Mouse (Mus musculus): ENCODE results near the gene Hist1h2ab. TPM values are rescaled to one million over a fixed set of nuclear protein-coding genes. Genes with fewer than 3 reads are reported as not detected.
"Not testable (repeated sequence)": the region's sequence is repeated elsewhere in the genome, so short reads cannot be mapped to it uniquely, and the experiment has no call there.

The Hist1h2ab gene
- polyA plus RNA-seq, 1 experiment = 17.9 TPM

DNA sequence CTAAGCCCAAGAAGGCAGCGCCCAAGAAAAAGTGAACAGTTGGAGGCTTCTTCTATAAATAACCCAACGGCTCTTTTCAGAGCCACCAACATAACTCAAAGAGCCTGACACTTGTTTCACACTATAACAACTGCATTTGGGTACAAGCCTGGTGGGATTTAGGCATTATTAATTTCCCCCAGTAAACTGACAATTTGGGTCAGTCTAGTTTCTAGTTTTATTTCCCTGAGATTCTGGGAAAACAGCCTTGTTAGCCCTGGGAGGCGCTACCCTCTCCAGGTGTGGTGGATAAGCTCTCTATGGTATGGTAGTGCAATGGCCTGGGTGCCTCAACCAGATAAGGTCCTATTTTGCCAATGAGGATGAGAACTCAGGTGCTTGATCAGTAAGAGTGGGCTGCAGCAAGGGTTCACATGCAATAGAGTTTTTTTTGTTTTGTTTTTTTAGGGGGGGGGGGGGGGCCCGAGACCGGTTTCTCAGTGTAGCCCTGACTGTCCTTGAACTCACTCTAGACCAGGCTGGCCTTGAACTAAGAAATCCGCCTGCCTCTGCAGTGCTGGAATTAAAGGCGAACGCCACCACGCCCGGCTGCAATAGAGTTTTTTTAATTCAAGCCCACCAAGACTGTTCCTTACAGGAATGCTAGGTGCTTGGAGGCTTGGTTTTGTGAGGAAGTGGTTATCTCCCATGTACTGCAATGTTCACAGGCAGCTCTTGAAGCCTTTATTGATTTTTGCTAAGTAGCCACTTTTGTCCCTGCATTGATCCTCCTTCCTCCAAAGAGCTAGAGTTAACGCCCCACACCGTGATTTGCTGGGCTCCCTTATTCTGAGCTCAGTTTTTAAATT is 13.6 kb downstream of the Hist1h2ab start:
- TF ChIP-seq EP300 (IDR thresholded peaks at IDR 0.05; ENCODE audit: insufficient read depth, low read depth, low read length) = no peak
- peak; percentile 42 for TF ChIP-seq POLR2A (IDR thresholded peaks at IDR 0.05; ENCODE audit: insufficient read depth, low read length)
- Histone ChIP-seq H3K4me1 (ENCODE audit: control insufficient read depth, insufficient read depth, low read length) (no peaks in the 10 kb centered on the region), H3K36me3 (ENCODE audit: control insufficient read depth, insufficient read depth, low read length, poor library complexity, severe bottlenecking) (no peaks in the 10 kb centered on the region), H3K27ac (ENCODE audit: insufficient read depth, low read length) (peak overlapping the region; percentile 84), H3K9ac (ENCODE audit: low read depth, poor library complexity, severe bottlenecking) (peak overlapping the region; percentile 97), H3K4me3 (ENCODE audit: low read depth, low read length) (peak overlapping the region; percentile 84), H3K9me3 (replicated peaks; ENCODE audit: control insufficient read depth, insufficient read depth, low read length, poor library complexity, severe bottlenecking) (no peaks in the 10 kb centered on the region), H3K27me3 (ENCODE audit: control insufficient read depth, insufficient read depth, low read length, poor library complexity, severe bottlenecking) (no peaks in the 10 kb centered on the region)

- no peak overlapping the region for H3K4me3 ChIP-seq (ENCODE audit: low read depth, low read length)
- peak overlapping the region; percentile 84 for H3K27ac ChIP-seq (ENCODE audit: insufficient read depth, low read length)
Observed at GRCm38 (mm10) chr13:23765172-23765513, 14.2 kb downstream of the Hist1h2ab start.

GRCm38 (mm10) chr13:23766772-23767171 is 15.8 kb downstream of the Hist1h2ab start:
- Histone ChIP-seq H3K27ac (ENCODE audit: insufficient read depth, low read length) (no peak overlapping the region), H3K27me3 (ENCODE audit: control insufficient read depth, insufficient read depth, low read length, poor library complexity, severe bottlenecking) (no peaks in the 10 kb centered on the region), H3K4me1 (ENCODE audit: control insufficient read depth, insufficient read depth, low read length) (no peaks in the 10 kb centered on the region), H3K36me3 (ENCODE audit: control insufficient read depth, insufficient read depth, low read length, poor library complexity, severe bottlenecking) (no peaks in the 10 kb centered on the region), H3K4me3 (ENCODE audit: low read depth, low read length) (no peak overlapping the region), H3K9me3 (replicated peaks; ENCODE audit: control insufficient read depth, insufficient read depth, low read length, poor library complexity, severe bottlenecking) (no peaks in the 10 kb centered on the region), H3K9ac (ENCODE audit: low read depth, poor library complexity, severe bottlenecking) (no peak overlapping the region)
- no peak for TF ChIP-seq POLR2A (IDR thresholded peaks at IDR 0.05; ENCODE audit: insufficient read depth, low read length)
- TF ChIP-seq CTCF (IDR thresholded peaks at IDR 0.05; ENCODE audit: low read depth, low read length) = no peak
- no peak for TF ChIP-seq EP300 (IDR thresholded peaks at IDR 0.05; ENCODE audit: insufficient read depth, low read depth, low read length)

More at GRCm38 (mm10) chr13:23765172-23765513, 14.2 kb downstream of the Hist1h2ab start:
- no peaks in the 10 kb centered on the region for H3K4me1 ChIP-seq (ENCODE audit: control insufficient read depth, insufficient read depth, low read length)
- H3K36me3 ChIP-seq (ENCODE audit: control insufficient read depth, insufficient read depth, low read length, poor library complexity, severe bottlenecking) = no peaks in the 10 kb centered on the region
- TF ChIP-seq CTCF (IDR thresholded peaks at IDR 0.05; ENCODE audit: low read depth, low read length) (no peak), POLR2A (IDR thresholded peaks at IDR 0.05; ENCODE audit: insufficient read depth, low read length) (no peak), EP300 (IDR thresholded peaks at IDR 0.05; ENCODE audit: insufficient read depth, low read depth, low read length) (no peak)
- no peaks in the 10 kb centered on the region for H3K27me3 ChIP-seq (ENCODE audit: control insufficient read depth, insufficient read depth, low read length, poor library complexity, severe bottlenecking)
- peak overlapping the region; percentile 97 for H3K9ac ChIP-seq (ENCODE audit: low read depth, poor library complexity, severe bottlenecking)
- H3K9me3 ChIP-seq (replicated peaks; ENCODE audit: control insufficient read depth, insufficient read depth, low read length, poor library complexity, severe bottlenecking) = no peaks in the 10 kb centered on the region

- Histone ChIP-seq H3K4me3 (ENCODE audit: low read depth, low read length) (no peak overlapping the region), H3K36me3 (ENCODE audit: control insufficient read depth, insufficient read depth, low read length, poor library complexity, severe bottlenecking) (no peaks in the 10 kb centered on the region), H3K27me3 (ENCODE audit: control insufficient read depth, insufficient read depth, low read length, poor library complexity, severe bottlenecking) (no peaks in the 10 kb centered on the region), H3K9ac (ENCODE audit: low read depth, poor library complexity, severe bottlenecking) (no peak overlapping the region), H3K27ac (ENCODE audit: insufficient read depth, low read length) (no peak overlapping the region), H3K4me1 (ENCODE audit: control insufficient read depth, insufficient read depth, low read length) (no peaks in the 10 kb centered on the region), H3K9me3 (replicated peaks; ENCODE audit: control insufficient read depth, insufficient read depth, low read length, poor library complexity, severe bottlenecking) (no peaks in the 10 kb centered on the region)
- no peak for TF ChIP-seq EP300 (IDR thresholded peaks at IDR 0.05; ENCODE audit: insufficient read depth, low read depth, low read length)
- no peak for TF ChIP-seq POLR2A (IDR thresholded peaks at IDR 0.05; ENCODE audit: insufficient read depth, low read length)
- TF ChIP-seq CTCF (IDR thresholded peaks at IDR 0.05; ENCODE audit: low read depth, low read length) = no peak
Observed at GRCm38 (mm10) chr13:23768834-23769397, 18.0 kb downstream of the Hist1h2ab start.

DNA sequence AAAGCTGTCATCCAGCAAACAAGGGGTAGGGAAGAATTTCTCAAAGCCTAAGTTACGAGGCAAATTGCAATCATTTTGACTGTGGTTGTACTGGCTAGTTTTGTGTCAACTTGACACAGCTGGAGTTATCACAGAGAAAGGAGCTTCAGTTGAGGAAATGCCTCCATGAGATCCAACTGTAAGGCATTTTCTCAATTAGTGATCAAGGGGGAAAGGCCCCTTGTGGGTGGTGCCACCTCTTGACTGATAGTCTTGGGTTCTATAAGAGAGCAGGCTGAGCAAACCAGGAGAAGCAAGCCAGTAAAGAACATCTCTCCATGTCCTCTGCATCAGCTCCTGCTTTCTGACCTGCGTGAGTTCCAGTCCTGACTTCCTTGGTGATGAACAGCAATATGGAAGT is 18.7 kb downstream of the Hist1h2ab start, which contains the start of gene Trim38:
TSS of gene Trim38 (plus strand) at position 301 of the 400 bp plus-strand sequence.
- not testable (repeated sequence) for H3K4me3 ChIP-seq (ENCODE audit: low read depth, low read length); H3K9me3 ChIP-seq (replicated peaks; ENCODE audit: control insufficient read depth, insufficient read depth, low read length, poor library complexity, severe bottlenecking); H3K27ac ChIP-seq (ENCODE audit: insufficient read depth, low read length); H3K36me3 ChIP-seq (ENCODE audit: control insufficient read depth, insufficient read depth, low read length, poor library complexity, severe bottlenecking); H3K9ac ChIP-seq (ENCODE audit: low read depth, poor library complexity, severe bottlenecking); H3K27me3 ChIP-seq (ENCODE audit: control insufficient read depth, insufficient read depth, low read length, poor library complexity, severe bottlenecking); H3K4me1 ChIP-seq (ENCODE audit: control insufficient read depth, insufficient read depth, low read length)

DNA sequence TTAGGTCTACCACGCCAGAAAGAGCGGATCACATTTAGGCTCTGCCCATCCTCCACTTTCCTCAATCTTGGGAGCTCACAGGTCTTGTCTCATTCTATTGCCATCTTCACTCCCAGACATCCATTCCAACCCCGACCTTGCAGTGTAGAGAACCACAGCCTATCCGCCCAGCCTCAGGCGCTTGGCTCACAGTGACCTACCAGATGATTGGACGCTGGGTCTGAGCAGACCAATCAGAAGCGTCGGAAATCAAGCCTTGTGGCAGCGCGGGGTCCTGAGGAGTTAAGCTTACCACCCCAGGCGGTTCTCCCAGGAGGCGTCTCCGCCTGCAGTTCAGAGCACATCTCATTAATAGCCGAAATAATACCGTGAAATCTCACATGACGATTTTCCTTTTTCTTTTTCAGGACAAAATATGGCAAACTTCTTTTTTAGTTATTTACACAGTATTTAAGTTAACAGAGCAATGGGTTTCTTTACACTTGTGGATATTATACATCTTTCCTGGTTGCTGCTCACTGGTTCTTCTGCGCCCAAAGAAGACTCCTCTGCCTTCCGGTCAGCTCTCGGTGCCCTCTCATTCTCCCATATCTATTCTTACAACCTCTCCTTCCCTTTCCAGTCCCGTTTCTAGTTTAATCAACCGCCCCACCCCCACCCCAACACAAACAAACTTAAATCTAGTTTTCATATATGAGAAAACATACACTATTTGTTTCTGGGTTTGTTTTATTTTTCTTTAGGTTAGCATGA is 21.8 kb downstream of the Hist1h2ab start:
- H3K36me3 ChIP-seq (ENCODE audit: control insufficient read depth, insufficient read depth, low read length, poor library complexity, severe bottlenecking) = no peaks in the 10 kb centered on the region
- H3K9me3 ChIP-seq (replicated peaks; ENCODE audit: control insufficient read depth, insufficient read depth, low read length, poor library complexity, severe bottlenecking) = no peaks in the 10 kb centered on the region; the same call in 1 of the 2 replicates
- H3K4me1 ChIP-seq (ENCODE audit: control insufficient read depth, insufficient read depth, low read length) = no peaks in the 10 kb centered on the region
- H3K27ac ChIP-seq (ENCODE audit: insufficient read depth, low read length) = no peak overlapping the region
- no peaks in the 10 kb centered on the region for H3K27me3 ChIP-seq (ENCODE audit: control insufficient read depth, insufficient read depth, low read length, poor library complexity, severe bottlenecking)
- TF ChIP-seq EP300 (IDR thresholded peaks at IDR 0.05; ENCODE audit: insufficient read depth, low read depth, low read length) (no peak), POLR2A (IDR thresholded peaks at IDR 0.05; ENCODE audit: insufficient read depth, low read length) (no peak), CTCF (IDR thresholded peaks at IDR 0.05; ENCODE audit: low read depth, low read length) (no peak)
- H3K4me3 ChIP-seq (ENCODE audit: low read depth, low read length) = no peak overlapping the region
- no peak overlapping the region for H3K9ac ChIP-seq (ENCODE audit: low read depth, poor library complexity, severe bottlenecking)

Measured in ES-Bruce4 (cell line).